Mouse (Mus musculus): ENCODE results near the gene Gxylt2.

Gxylt2 gene

DNA sequence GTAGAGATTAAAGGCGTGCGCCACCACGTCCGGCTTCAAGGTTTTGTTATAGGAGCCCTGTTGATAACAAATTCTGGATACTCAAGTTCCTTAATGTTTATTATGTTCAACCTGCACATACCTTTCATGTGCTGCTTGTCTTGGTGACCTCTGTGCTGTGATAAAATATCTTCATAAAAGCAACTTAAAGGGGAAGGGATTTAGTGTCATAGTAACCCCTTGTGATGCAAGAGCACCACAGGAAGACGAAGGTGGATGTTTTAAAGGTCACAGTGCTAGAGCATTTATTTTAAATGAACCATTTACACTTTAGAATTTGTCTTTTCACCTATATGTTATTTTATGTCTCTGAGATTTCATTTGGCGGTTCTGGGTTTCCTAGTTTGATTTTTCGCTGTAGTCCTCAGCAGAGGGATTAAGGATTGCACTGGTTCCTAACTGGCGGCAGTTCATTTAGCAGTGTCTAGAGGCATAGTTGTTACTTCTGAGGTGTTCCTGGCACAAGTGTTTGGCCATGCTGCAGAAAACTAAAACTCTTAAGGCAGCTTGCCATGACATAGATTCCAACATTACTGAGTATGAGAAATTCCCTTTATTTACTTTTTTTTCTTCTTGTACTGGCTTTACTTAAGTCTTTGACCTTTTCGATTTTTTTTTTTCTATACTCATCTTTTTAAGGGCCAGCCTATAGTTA, 144.3 kb downstream of the Gxylt2 start:
- DNase-seq (ENCODE audit: low spot score): no peak

GRCm38 (mm10) chr6:100850671-100851081, 146.1 kb downstream of the Gxylt2 start:
- peak; percentile 77 for DNase-seq (ENCODE audit: low spot score)

- no peak for DNase-seq (ENCODE audit: low spot score)
Observed at GRCm38 (mm10) chr6:100851083-100851482, 146.5 kb downstream of the Gxylt2 start.

Measured in yolk sac, embryonic 10.5 days (tissue).